Mouse (Mus musculus): ENCODE measurements around the gene Utp14b. TPM values are rescaled to one million over a fixed set of nuclear protein-coding genes. Genes with fewer than 3 reads are reported as not detected.

The Utp14b gene
- polyA plus RNA-seq, 1 experiment: 1.9 TPM

GRCm38 (mm10) chr1:78696903-78697302 lies 39.1 kb downstream of the Utp14b start:
- H3K27me3 ChIP-seq (ENCODE audit: control insufficient read depth, insufficient read depth, low read length): no peaks in the 10 kb centered on the region
- TF ChIP-seq CTCF (IDR thresholded peaks at IDR 0.05; ENCODE audit: borderline replicate concordance, control insufficient read depth, extremely low read depth, insufficient read depth, low read length, poor library complexity): no peak
- no peak for TF ChIP-seq POLR2A (IDR thresholded peaks at IDR 0.05; ENCODE audit: control insufficient read depth, extremely low read depth, insufficient read depth, low read length, poor library complexity)
- H3K4me1 ChIP-seq (replicated peaks; ENCODE audit: control insufficient read depth, insufficient read depth, low read length): no peaks in the 10 kb centered on the region
- no peak overlapping the region for H3K4me3 ChIP-seq (ENCODE audit: control insufficient read depth, insufficient read depth, low read length)
- no peak for DNase-seq
- 98% methylated on average over 5 of the region's 5 CpGs for WGBS
- no peak overlapping the region for H3K27ac ChIP-seq (ENCODE audit: control insufficient read depth, insufficient read depth, low read length)
- peaks cover 22% of the 10 kb centered on the region for H3K36me3 ChIP-seq (ENCODE audit: control insufficient read depth, insufficient read depth, low read length)

GRCm38 (mm10) chr1:78698138-78698537 lies 40.3 kb downstream of the Utp14b start:
- Histone ChIP-seq H3K4me3 (ENCODE audit: control insufficient read depth, insufficient read depth, low read length) (no peak overlapping the region), H3K36me3 (ENCODE audit: control insufficient read depth, insufficient read depth, low read length) (peaks cover 21% of the 10 kb centered on the region), H3K27me3 (ENCODE audit: control insufficient read depth, insufficient read depth, low read length) (no peaks in the 10 kb centered on the region), H3K4me1 (replicated peaks; ENCODE audit: control insufficient read depth, insufficient read depth, low read length) (0 out of 2 replicates have a peak, but pooled peaks cover 3% of the 10 kb centered on the region), H3K27ac (ENCODE audit: control insufficient read depth, insufficient read depth, low read length) (no peak overlapping the region)
- DNase-seq: no peak
- 93% methylated on average over 6 of the region's 6 CpGs for WGBS
- TF ChIP-seq CTCF (IDR thresholded peaks at IDR 0.05; ENCODE audit: borderline replicate concordance, control insufficient read depth, extremely low read depth, insufficient read depth, low read length, poor library complexity): no peak
- no peak for TF ChIP-seq POLR2A (IDR thresholded peaks at IDR 0.05; ENCODE audit: control insufficient read depth, extremely low read depth, insufficient read depth, low read length, poor library complexity)

- Histone ChIP-seq H3K4me3 (ENCODE audit: control insufficient read depth, insufficient read depth, low read length) (no peak overlapping the region), H3K27ac (ENCODE audit: control insufficient read depth, insufficient read depth, low read length) (no peak overlapping the region), H3K4me1 (replicated peaks; ENCODE audit: control insufficient read depth, insufficient read depth, low read length) (0 out of 2 replicates have a peak, but pooled peaks cover 3% of the 10 kb centered on the region), H3K36me3 (ENCODE audit: control insufficient read depth, insufficient read depth, low read length) (peaks cover 29% of the 10 kb centered on the region), H3K27me3 (ENCODE audit: control insufficient read depth, insufficient read depth, low read length) (no peaks in the 10 kb centered on the region)
- 67% methylated on average over 3 of the region's 3 CpGs for WGBS
- TF ChIP-seq POLR2A (IDR thresholded peaks at IDR 0.05; ENCODE audit: control insufficient read depth, extremely low read depth, insufficient read depth, low read length, poor library complexity): no peak
- TF ChIP-seq CTCF (IDR thresholded peaks at IDR 0.05; ENCODE audit: borderline replicate concordance, control insufficient read depth, extremely low read depth, insufficient read depth, low read length, poor library complexity): no peak
- no peak for DNase-seq
Observed at GRCm38 (mm10) chr1:78701740-78702139, 43.9 kb downstream of the Utp14b start.

- TF ChIP-seq POLR2A (IDR thresholded peaks at IDR 0.05; ENCODE audit: control insufficient read depth, extremely low read depth, insufficient read depth, low read length, poor library complexity) (no peak), CTCF (IDR thresholded peaks at IDR 0.05; ENCODE audit: borderline replicate concordance, control insufficient read depth, extremely low read depth, insufficient read depth, low read length, poor library complexity) (no peak)
- Histone ChIP-seq H3K36me3 (ENCODE audit: control insufficient read depth, insufficient read depth, low read length) (peaks cover 29% of the 10 kb centered on the region), H3K27ac (ENCODE audit: control insufficient read depth, insufficient read depth, low read length) (no peak overlapping the region), H3K4me3 (ENCODE audit: control insufficient read depth, insufficient read depth, low read length) (no peak overlapping the region), H3K4me1 (replicated peaks; ENCODE audit: control insufficient read depth, insufficient read depth, low read length) (0 out of 2 replicates have a peak, but pooled peaks cover 3% of the 10 kb centered on the region), H3K27me3 (ENCODE audit: control insufficient read depth, insufficient read depth, low read length) (no peaks in the 10 kb centered on the region)
- no peak for DNase-seq
- 37% methylated on average over 14 of the region's 14 CpGs for WGBS
Observed at GRCm38 (mm10) chr1:78702282-78702963, 44.6 kb downstream of the Utp14b start.

GRCm38 (mm10) chr1:78702964-78703285 lies 45.1 kb downstream of the Utp14b start:
- Histone ChIP-seq H3K4me3 (ENCODE audit: control insufficient read depth, insufficient read depth, low read length) (no peak overlapping the region), H3K4me1 (replicated peaks; ENCODE audit: control insufficient read depth, insufficient read depth, low read length) (0 out of 2 replicates have a peak, but pooled peaks cover 3% of the 10 kb centered on the region), H3K27ac (ENCODE audit: control insufficient read depth, insufficient read depth, low read length) (no peak overlapping the region), H3K27me3 (ENCODE audit: control insufficient read depth, insufficient read depth, low read length) (no peaks in the 10 kb centered on the region), H3K36me3 (ENCODE audit: control insufficient read depth, insufficient read depth, low read length) (peaks cover 29% of the 10 kb centered on the region)
- TF ChIP-seq POLR2A (IDR thresholded peaks at IDR 0.05; ENCODE audit: control insufficient read depth, extremely low read depth, insufficient read depth, low read length, poor library complexity) (no peak), CTCF (IDR thresholded peaks at IDR 0.05; ENCODE audit: borderline replicate concordance, control insufficient read depth, extremely low read depth, insufficient read depth, low read length, poor library complexity) (no peak)
- WGBS: 60% methylated on average over 2 of the region's 2 CpGs
- DNase-seq: no peak

- no peak for TF ChIP-seq CTCF (IDR thresholded peaks at IDR 0.05; ENCODE audit: borderline replicate concordance, control insufficient read depth, extremely low read depth, insufficient read depth, low read length, poor library complexity)
- TF ChIP-seq POLR2A (IDR thresholded peaks at IDR 0.05; ENCODE audit: control insufficient read depth, extremely low read depth, insufficient read depth, low read length, poor library complexity): no peak
- no peak for DNase-seq
- 95% methylated on average over 10 of the region's 10 CpGs for WGBS
- no peaks in the 10 kb centered on the region for H3K27me3 ChIP-seq (ENCODE audit: control insufficient read depth, insufficient read depth, low read length)
- H3K4me1 ChIP-seq (replicated peaks; ENCODE audit: control insufficient read depth, insufficient read depth, low read length): 0 out of 2 replicates have a peak, but pooled peaks cover 3% of the 10 kb centered on the region
- peaks cover 17% of the 10 kb centered on the region for H3K36me3 ChIP-seq (ENCODE audit: control insufficient read depth, insufficient read depth, low read length)
- no peak overlapping the region for H3K4me3 ChIP-seq (ENCODE audit: control insufficient read depth, insufficient read depth, low read length)
- H3K27ac ChIP-seq (ENCODE audit: control insufficient read depth, insufficient read depth, low read length): no peak overlapping the region
Observed at GRCm38 (mm10) chr1:78706338-78706737, 48.5 kb downstream of the Utp14b start.
